Mouse (Mus musculus): ENCODE data around the gene Naaladl1.

Gene Naaladl1

DNA sequence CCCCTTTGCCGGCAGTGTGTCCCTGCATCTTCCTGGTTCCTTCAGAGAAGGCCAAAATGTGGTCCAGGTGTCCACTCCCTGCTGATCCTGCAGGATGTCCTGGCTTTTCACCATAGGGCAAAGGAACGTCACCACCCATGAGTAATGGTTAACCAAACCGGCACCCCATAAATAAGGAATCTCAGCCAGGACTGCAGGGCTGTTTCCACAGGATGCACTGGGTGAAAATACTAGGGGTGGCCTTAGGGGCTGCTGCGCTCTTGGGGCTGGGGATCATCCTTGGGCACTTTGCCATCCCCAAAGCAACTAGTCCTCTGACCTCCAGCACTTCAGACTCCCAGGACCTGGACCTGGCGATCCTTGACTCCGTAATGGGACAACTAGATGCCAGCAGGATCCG lies at the start of gene Naaladl1:
Gene Naaladl1 (plus strand): TSS at position 197 of the 400 bp plus-strand sequence.
- no peak for DNase-seq (ENCODE audit: low read depth, low spot score)

DNA sequence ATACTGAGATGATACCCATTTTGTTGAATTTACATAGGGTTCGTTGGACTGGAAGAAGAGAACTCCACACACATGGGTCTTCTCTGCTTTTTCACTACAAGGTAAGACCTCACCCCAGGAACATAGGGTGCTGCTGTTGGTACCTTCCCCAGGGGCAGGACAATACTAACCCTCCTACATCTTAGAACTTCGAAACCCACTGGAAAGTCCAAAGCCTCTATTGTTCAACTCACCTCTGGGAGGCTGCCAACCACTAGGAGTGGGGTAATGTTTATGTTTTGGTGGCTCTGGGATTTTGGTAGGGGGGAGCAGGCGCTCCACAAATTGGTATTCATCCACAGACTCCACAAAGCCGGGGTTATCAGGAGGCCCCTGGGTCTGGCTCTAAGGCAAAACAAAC lies 48.9 kb upstream of the Naaladl1 start:
- no peak for DNase-seq (ENCODE audit: low read depth, low spot score)

DNA sequence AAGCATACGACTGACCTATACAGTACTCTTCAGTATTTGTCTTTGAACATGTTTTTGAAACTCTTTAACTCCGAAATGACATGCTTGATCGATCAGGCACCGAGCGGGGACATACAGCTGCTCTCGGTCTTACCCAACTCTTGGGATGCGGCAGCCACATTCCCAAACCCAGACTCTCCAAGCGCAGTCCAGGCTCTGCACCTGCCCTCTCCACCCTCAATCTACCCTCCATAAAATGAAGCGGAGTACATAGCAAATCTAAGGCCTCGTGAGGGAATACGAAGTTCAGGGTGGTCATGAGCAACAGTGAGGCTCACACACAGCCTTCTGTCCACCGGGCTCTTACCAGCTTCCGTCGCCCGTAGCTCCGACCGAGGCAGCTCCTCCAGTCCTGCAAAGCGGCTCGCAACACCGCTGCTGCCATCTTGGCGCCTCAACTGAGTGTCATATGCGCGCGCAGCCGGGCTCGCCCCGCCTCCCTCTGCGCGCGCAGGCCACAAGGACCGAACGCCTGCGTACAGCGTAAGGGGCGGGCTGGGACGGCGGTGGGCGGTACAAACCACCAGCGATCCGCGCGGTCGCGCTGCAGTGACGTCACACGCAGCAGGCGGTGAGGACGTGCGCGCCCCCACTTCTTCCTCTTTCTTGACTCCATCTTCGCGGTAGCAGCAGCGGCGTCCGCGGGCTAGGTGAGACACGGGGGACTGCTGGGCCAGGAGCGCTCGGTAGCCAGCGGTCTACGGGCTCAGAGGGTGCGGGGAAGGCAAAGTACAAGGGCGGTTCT lies 48.1 kb upstream of the Naaladl1 start, which contains the start of the genes Mrpl49 and Fau:
Gene Mrpl49 (minus strand): TSS at position 473 of the 784 bp plus-strand sequence.
Gene Fau (plus strand): TSS at position 532 of the 784 bp plus-strand sequence.
- DNase-seq (ENCODE audit: low read depth, low spot score), result peak; percentile 99

DNA sequence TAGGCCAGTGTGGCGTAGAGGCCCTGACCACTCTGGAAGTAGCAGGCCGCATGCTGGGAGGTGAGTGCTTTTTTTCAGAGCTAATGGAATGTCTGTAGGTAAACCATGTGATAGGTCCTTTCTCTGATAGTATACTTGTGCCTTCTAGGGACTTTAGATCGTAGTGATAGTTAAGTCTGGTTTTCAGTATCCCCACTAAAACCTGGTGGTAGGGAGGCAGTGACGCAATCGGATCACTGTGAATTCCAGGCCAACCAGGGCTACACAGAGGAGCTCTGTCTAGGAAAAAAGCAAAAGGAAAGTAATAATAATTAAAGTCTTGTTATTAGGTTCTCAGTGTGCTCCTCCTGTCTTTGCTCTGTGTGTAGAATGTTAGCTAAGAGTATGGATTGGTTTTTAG lies 47.1 kb upstream of the Naaladl1 start:
- no peak for DNase-seq (ENCODE audit: low read depth, low spot score)

DNA sequence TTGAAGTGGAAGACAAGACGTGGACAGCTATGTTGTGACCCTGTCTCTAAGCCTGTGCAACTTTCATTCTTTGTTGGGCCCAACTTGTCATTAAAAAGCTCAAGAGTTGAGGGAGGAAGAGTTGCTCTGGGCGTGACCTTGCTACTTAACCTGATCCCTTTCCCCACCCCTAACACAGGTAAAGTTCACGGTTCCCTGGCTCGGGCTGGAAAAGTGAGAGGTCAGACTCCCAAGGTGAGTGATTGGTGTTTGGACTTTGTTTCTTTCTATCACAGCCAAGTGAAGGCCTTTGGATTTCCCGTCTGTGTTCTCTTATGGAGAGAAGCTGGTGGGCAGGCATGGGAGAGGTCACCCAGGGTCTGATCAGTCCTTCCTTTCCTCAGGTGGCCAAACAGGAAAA lies 46.6 kb upstream of the Naaladl1 start:
- DNase-seq (ENCODE audit: low read depth, low spot score), result no peak

DNA sequence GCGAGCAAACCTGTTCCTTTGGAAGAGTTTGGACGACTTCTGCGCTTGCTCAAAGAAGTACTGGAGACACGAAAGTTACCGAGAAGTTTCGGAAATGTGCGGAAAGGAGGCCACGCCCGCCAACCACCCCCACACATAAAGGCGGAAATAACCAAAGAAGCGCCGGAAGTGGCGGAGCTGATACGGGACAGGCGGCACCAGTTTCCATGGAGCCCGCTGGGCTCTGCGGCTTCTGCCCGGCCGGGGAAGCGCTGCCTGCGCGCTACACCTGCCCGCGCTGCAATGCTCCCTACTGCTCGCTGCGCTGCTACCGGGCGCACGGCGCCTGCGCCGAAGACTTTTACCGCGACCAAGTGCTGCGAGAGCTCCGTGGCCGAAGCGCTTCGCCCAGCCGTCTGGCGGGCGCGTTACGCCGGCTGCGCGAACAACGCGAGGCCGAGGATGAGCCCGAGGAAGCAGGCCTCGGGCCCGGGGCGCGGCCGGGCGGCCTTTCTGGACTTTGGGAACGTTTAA lies 44.5 kb upstream of the Naaladl1 start, which contains the start of gene Znhit2:
Gene Znhit2 (plus strand): TSS at position 172 of the 513 bp plus-strand sequence.
- DNase-seq (ENCODE audit: low read depth, low spot score), result peak; percentile 94

DNA sequence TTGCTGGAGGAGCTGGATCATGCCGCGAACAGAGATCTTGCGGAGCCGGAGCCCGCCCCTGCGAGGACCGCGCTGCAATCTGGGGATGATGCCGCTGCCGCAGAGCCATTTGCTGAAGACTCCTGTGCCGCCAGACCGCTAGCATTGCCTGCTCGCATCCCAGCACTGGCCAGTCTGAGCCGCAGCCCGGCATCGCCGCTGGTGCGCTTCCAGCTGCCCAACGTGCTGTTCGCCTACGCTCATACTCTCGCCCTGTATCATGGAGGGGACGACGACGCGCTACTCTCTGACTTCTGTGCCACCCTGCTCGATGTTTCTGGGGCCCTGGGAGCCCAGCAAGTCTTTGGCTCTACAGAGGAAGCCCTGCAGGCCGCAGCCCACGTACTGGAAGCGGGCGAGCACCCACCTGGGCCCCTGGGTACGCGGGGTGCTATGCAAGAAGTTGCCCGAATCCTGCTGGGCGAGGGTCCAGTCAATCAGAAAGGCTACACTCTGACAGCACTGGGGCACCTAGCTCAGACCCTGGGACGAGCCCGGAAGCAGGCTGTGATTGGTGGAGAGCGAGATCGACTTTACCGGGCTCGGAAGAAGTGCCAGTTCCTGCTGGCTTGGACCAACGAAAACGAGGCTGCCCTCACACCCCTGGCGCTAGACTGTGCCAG lies 43.8 kb upstream of the Naaladl1 start:
- peak; percentile 54 for DNase-seq (ENCODE audit: low read depth, low spot score)

DNA sequence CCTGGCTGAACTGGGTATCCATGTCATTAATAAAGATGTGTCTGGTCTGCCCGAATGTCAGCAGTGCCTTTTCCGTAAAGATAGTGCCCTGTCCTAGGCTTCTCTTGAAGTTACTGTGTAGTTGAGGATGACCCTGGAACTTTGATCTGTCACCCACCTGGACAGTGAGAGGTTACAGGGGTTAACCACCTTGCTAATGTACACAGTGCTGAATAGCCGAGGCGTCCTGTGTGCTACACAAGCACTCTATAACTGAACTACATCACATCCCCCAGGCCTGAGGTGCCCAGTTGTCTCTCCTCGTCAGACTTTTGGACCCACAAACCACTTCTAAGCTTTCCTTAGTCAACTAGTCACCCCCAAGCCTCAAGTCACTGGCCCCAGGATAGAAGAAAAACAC lies 43.2 kb upstream of the Naaladl1 start:
- no peak for DNase-seq (ENCODE audit: low read depth, low spot score)

DNA sequence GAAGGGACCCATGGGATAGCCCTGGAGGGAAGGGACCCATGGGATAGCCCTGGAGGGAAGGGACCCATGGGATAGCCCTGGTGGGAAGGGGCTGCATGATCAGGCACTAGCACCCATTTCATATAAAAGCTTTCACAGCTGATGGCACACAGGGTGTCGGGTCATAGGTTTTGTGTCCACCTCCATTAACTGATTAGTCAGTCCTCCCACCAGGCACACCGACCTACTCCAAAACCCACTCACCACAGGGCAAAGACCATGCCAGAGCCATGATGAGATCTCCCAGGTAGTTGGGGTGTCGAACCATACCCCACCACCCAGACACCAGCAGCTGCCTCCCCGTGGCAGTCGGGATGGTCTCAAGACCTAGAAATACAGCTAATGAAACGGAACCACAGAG lies 42.5 kb upstream of the Naaladl1 start:
- DNase-seq (ENCODE audit: low read depth, low spot score), result no peak

DNA sequence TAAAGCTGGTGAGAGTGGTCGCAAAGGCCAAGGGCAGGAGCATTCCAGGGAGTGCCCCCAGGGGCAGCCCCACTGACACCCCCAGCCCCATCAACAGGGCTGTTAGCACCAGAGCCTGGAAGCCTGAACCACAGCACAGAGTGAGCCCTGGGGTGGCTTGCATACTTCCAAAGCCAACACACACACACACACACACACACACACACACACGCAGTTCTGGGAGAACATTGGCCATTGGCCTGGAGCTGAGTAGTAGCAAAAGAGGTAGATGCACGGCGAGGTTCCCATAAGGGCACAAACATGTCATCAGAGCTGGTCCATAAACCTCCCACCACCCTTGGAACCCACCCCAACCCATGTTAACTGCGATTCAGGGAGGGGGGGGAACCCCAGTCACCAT lies 39.0 kb upstream of the Naaladl1 start:
- DNase-seq (ENCODE audit: low read depth, low spot score), result no peak

DNA sequence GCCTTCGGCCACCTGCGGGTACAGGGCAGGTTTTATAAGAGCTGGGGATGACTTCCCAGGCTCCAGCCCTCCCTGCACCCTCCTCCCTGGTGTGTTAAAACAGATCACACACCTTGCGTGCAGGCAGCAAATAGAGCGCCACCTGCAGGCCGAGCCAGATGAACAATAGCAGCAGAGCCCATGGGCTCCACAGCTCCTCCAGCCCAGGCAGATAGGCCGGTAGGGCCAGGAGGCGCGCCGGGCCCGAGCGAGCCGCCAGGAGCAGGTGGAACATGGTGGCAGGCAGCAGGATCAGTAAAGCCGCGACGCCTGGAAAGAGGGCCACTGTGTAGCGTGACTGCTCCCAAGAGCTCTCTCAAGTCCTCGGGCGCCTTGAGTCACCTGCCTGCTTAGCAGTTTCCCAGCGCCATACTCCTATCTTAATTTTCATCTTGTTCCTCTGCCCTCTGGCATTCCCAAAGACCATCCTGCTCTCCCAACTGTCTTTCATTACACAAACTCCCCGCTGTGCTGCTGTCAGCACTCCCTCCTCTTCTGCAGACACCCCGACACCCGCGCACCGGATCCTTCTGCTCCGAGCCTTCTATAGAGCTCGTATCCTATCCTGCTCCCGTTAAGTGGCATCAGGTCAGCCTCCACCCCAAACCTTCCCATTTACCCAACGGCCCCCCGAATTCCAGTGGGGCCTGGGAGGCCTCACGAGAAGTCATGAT lies 38.4 kb upstream of the Naaladl1 start:
- DNase-seq (ENCODE audit: low read depth, low spot score), result peak; percentile 89

DNA sequence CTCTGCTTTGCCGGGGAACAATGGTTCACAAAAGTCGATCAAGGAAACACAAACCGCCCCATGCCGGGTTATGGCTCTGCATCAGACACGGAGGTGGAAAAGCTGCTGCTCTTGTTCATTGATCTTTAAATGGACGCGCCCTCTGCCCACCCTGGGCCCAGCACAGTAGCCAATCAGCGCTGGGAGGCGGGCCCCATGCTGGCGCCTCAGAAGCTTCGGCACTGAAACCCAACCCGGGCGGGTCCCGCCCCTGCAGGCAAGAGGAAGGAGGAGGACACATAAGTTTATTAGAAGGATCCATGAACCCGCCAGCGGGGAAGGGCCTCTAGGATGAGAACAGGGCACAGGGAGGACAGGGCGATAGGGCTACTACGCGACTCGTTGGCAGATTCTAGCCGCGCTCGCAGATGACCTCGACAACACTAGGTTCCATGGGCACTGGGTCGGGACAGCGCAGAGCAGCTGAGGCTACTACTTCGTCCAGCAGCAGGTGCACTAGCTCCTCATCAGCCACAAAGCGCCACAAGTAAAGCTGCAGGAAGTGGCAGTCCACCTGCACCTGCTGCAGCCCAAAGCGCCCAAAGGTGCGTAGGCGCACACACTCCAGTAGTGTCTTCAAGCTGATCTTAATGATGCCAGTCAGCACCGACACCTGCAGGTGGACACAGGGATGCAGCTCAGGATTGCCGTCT lies 37.7 kb upstream of the Naaladl1 start, which contains the start of gene Tm7sf2:
Gene Tm7sf2 (minus strand): TSS at position 650 of the 692 bp plus-strand sequence.
- peak; percentile 94 for DNase-seq (ENCODE audit: low read depth, low spot score)

DNA sequence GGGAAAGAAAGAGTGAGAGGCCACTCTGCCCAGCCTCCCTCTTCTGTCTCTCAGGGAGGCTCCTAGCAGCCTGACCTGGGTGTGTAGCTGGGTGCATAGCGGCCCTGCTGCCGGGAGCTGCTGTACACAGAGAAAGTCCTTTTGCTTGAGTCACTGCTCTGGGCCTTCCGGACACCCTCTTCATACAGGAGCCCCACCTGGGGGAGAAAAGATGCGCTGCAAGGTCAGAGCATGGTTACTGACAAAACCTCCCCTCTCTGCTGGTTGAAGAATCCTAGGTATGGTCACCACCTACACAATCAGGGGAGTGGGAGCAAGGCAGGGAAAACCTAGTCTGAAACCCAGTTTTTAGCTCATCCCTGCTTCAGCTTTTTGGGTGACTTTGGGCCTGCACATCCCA lies 36.6 kb upstream of the Naaladl1 start:
- no peak for DNase-seq (ENCODE audit: low read depth, low spot score)

DNA sequence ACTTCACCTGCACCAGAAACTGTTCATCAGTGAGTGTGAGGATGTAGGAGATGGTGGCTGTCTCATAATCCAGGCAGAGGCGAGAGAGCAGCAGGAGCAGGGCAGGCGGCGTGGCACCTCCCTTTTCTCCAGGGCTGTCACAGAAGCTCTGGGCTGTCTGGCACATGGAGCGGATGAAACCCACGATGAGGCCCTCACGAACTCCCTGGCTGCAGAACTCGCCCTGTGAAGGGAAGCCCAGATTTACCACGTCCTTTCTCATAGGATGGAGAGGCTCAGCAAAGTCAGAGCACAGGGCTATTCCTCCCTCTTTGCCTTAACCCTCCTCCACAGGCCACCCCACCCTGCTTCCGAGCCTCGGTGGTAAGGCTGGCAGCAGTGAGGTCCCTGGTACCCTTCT lies 35.7 kb upstream of the Naaladl1 start:
- DNase-seq (ENCODE audit: low read depth, low spot score), result no peak

DNA sequence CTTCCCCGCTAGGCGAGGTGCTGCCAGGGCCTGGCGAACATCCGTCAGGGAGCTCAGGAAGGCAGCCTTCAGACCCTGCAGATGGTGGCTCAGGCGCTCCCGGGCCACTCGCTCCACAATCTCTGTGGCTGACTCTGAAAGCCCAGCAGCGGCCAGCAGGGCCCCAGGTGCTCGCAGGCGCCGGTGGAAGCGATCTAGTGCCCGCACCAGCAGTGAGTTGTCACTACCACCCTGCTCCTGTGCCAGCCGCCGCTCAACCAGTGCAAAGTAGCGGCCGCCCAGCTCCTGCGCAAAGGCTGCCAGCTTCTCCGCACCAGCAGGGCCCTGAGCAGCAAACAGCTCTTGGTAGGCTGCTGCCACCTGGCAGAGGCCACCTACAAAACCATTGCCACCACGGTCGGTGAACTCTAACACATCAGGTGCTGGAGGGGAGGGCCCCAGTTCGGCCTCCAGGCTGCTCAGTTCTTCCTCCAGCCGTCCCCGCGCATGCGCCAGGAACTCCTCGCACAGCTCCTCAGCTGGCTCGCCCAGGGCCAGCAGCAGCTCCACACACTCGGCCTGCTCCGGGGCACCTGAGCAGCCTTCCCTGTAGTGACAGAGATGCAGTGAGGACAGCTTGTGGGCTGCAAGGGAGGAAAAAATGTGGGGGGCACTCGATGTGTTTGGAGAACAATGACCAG lies 34.9 kb upstream of the Naaladl1 start:
- DNase-seq (ENCODE audit: low read depth, low spot score), result no peak

DNA sequence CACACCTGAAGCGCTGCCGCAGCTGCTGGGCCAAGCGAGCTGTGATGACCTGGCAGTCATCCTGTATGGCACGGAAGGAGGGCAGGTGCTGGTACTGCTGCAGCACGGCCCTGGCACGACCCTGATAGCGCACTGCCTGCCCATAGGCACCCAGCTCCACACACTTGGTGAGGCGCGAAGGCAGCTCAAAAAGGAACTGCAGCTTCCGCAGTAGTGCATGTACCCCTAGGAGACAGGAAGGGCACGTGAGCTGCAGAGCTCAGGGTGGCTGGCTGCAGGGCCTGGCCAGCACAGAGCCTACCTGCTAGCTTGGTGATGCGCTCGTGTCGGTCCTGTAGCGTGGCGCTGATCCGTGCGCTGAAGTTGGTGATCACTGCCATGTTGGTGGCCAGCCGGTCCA lies 34.3 kb upstream of the Naaladl1 start:
- DNase-seq (ENCODE audit: low read depth, low spot score), result no peak

DNA sequence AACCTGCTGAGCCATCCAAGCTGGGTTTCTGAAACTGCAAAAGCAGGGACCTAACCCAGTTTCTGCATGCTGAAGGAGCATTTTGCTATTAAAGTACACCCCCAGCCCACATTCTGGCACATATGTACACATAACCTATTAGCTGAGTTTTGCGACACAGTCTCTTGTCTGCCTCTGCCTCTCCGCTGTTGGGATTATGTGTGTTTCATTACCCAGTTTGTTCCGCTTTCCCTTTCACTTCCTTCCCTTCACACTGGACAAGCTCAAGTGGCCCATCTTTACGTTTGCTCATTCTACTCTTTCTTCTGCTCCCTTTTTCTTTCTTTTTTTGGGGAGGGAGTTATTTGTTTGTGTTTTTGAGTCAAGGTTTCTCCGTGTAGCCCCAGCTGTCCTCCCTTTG lies 31.7 kb upstream of the Naaladl1 start:
- DNase-seq (ENCODE audit: low read depth, low spot score), result no peak

DNA sequence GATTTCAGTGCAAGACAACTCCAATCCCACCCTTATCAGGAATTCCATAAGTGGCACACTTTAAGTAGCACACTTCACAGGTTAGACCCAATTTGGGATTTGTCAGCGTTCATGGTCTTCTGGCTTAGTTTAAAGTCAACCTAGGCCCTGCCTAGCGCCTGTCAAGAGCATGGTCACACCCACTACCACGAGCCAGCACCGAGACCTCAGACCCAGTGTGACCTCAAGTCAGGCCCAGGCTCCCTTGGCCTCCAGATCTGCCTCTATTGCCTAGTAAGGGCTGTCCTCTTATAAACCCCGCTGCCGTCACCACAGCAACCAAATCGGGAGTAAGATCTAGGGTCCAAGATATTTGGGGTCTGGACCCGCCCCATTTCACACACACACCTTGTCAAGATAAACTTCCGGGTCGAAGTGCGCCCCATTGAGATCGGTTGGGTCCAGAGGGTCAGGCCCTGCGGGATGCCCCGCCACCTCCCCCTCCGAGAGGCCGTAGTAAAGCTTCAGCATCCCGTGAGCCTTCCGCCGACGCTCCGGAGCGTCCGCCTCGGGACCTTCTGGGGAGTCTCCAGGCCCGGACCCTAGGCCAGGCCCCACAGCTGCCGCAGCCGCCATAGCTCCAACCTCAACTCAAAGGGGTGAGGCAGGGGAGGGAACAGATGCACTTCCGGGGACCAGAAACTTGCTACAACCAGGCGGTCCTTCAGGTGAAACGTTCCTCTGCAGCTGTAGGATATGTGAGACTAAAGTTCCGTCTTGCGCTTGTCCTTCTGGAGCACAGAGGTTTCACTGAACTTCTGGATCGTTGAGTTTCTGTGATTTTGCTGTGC lies 28.8 kb upstream of the Naaladl1 start, which contains the start of gene Vps51:
Gene Vps51 (minus strand): TSS at position 668 of the 830 bp plus-strand sequence.
- peak; percentile 86 for DNase-seq (ENCODE audit: low read depth, low spot score)

DNA sequence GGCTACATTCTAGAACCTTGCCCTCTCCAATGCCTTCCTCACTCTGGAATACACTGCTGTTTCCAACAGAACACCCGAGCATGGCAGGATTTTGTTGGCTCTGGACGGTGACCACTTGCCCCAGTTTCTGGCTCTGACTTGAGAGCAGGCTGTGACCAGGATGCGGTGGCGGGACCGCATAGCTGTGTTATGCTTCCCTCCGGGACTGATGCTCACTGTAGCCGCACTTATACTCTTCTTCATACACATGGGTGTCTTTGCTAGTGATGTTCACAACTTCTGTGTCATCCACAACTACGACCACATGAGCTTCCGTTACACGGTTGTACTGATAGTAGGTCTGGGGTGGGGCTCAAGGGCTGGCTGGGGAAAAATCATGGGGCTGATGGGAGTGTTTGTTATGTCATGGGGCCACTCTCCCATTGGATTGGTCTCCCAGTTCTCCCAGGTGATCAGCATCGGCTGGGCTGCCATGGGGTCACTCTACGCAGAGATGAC lies 25.6 kb upstream of the Naaladl1 start, which contains the start of gene Tmem262:
Gene Tmem262 (plus strand): TSS at position 51 of the 498 bp plus-strand sequence.
- no peak for DNase-seq (ENCODE audit: low read depth, low spot score)

Measured in mesoderm, embryonic 11.5 days (tissue).